Mouse (Mus musculus) embryonic facial prominence, embryonic 15.5 days (tissue): ENCODE measurements at regions not wholly inside any gene's neighbourhood (a gene's known extent, or its start where the extent isn't known, plus 50 kb on each side); places are given as distances from the start of the nearest gene placed in this dataset.
"Not testable (repeated sequence)": the region's sequence is repeated elsewhere in the genome, so short reads cannot be mapped to it uniquely, and the experiment has no call there.

Experiments used
- ATAC-seq: fragments of 200-750 bp; cut with Nextera tagmentation; 2 replicates; pipeline ENCODE4 v1.8.0; 2017; ENCODE audit warnings: low read depth, moderate TSS enrichment; ENCODE audit not compliant: insufficient number of reproducible peaks, low FRiP score, low TSS enrichment
- H3K27ac ChIP-seq: fragments of 300-500 bp; sonication (generic); replicated peaks from 2 replicates; pipeline ENCODE4 v1.5.1; 2015; ENCODE audit warnings: mild to moderate bottlenecking, inconsistent platforms
- H3K27me3 ChIP-seq: fragments of 300-500 bp; sonication (generic); 2 replicates; pipeline ENCODE4 v1.6.1; 2015; ENCODE audit warnings: inconsistent platforms
- H3K36me3 ChIP-seq: fragments of 300-500 bp; sonication (generic); 2 replicates; pipeline ENCODE4 v1.6.1; 2015; ENCODE audit warnings: mild to moderate bottlenecking, inconsistent platforms
- H3K4me1 ChIP-seq: fragments of 300-500 bp; sonication (generic); 2 replicates; pipeline ENCODE4 v1.6.1; 2015; ENCODE audit warnings: inconsistent platforms
- H3K4me2 ChIP-seq: fragments of 300-500 bp; sonication (generic); replicated peaks from 2 replicates; pipeline ENCODE4 v1.6.1; 2015; ENCODE audit warnings: mild to moderate bottlenecking, inconsistent platforms
- H3K4me3 ChIP-seq: fragments of 300-500 bp; sonication (generic); replicated peaks from 2 replicates; pipeline ENCODE4 v1.5.1; 2015; ENCODE audit warnings: mild to moderate bottlenecking, inconsistent platforms
- H3K9ac ChIP-seq: fragments of 300-500 bp; sonication (generic); 2 replicates; pipeline ENCODE4 v1.6.1; 2015; ENCODE audit warnings: inconsistent platforms
- H3K9me3 ChIP-seq: fragments of 300-500 bp; sonication (generic); replicated peaks from 2 replicates; pipeline ENCODE4 v1.6.1; 2016; ENCODE audit warnings: inconsistent platforms
- WGBS: fragments of 180-500 bp; shearing (Covaris S2); methylation state at CpG from one replicate; pipeline ENCODE4 v1.1.7; 2015; 5-methylcytosine and 5-hydroxymethylcytosine counted together

DNA sequence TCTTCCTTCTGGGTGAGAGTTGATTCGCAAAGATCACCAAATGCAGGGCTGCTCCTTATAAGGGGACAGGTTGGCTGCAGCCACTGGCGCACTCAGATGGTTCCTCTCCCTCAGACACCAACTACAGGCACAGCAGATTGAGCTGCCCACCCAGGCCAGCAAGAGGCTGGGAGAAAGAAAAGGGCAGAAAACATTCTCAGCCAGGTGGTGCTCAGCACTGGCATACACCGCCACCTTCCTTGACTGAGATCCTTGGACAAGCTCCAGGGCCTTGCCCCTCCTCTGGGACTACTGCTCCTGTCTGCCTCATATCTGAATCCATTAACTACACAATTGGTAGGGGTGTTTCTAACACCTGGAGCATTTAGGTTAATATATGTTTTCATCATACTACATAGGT, 110.4 kb upstream of the Pou3f3 start:
- WGBS = 95% methylated on average over 3 of the region's 3 CpGs
- Histone ChIP-seq H3K4me1 (no peaks in the 10 kb centered on the region), H3K27ac (no peak overlapping the region), H3K27me3 (no peaks in the 10 kb centered on the region), H3K36me3 (no peaks in the 10 kb centered on the region), H3K4me2 (no peak overlapping the region), H3K9ac (no peak overlapping the region), H3K9me3 (no peaks in the 10 kb centered on the region), H3K4me3 (no peak overlapping the region)
- ATAC-seq = no peak

DNA sequence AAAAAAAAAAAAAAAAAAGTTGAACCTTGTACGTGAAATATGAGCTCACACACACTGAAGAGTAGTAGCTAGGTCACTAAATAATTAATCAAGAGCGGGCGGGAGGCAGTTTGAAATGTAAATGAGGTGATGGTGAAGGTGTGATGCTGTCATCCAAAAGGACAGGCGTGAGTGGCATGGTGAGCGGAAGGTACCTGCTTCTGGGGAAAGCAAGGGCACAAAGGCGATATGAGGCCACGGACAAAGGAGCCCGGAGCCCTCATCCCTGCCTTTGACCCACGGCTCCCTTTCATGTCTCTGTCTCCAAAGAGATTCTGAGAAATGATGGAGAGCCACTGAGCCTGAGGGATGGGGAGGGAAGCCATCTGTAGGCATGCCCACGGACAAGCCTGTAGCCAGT, 107.1 kb upstream of the Pou3f3 start:
- no peak for ATAC-seq
- no peaks in the 10 kb centered on the region for H3K4me1 ChIP-seq
- no peaks in the 10 kb centered on the region for H3K27me3 ChIP-seq
- no peak overlapping the region for H3K9ac ChIP-seq
- H3K9me3 ChIP-seq = no peaks in the 10 kb centered on the region
- no peak overlapping the region for H3K4me2 ChIP-seq
- H3K4me3 ChIP-seq = no peak overlapping the region
- no peaks in the 10 kb centered on the region for H3K36me3 ChIP-seq
- H3K27ac ChIP-seq = no peak overlapping the region
- 58% methylated on average over 10 of the region's 10 CpGs for WGBS

DNA sequence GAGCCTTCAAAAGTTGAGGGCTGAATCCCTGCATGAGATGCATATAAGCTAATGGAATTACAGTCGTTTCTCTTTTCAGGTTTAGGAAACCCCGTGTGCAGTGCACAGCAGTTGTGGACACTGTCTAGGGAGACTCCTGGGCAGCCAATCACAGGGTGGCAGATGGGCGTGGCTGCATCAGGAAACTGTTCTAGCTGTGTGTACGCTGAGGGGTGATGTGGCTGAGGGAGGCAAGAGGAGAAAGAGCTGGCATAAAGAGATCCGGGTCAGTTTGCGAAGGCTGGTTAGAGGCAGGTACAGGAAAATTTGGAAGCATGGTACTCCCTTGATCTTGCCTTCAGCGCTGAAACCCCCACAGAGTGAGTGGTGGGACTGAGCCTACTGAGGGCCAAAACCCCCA, 106.1 kb upstream of the Pou3f3 start:
- Histone ChIP-seq H3K27ac (no peak overlapping the region), H3K36me3 (no peaks in the 10 kb centered on the region), H3K9me3 (no peaks in the 10 kb centered on the region), H3K27me3 (no peaks in the 10 kb centered on the region), H3K9ac (no peak overlapping the region), H3K4me1 (no peaks in the 10 kb centered on the region), H3K4me3 (no peak overlapping the region), H3K4me2 (no peak overlapping the region)
- ATAC-seq = no peak
- 51% methylated on average over 7 of the region's 7 CpGs for WGBS

DNA sequence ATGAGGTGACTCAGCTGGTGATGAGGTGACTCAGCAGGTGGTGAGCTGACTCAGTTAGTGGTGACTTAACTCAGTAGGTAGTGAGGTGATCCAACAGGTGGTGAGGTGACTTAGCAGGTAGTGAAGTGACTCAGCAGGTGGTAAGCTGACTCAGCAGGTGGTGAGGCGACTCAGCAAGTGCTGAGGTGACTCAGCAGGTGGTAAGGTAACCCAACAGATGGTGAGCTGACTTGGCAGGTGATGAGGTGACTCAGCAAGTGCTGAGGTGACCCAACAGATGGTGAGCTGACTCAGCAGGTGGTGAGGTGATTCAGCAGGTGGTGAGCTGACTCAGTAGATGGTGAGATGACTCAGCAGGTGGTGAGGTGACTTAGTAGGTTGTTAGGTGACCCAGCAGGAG, 103.7 kb upstream of the Pou3f3 start:
- ATAC-seq = no peak
- Histone ChIP-seq H3K27me3 (no peaks in the 10 kb centered on the region), H3K4me2 (no peak overlapping the region), H3K4me3 (no peak overlapping the region), H3K27ac (no peak overlapping the region), H3K4me1 (no peaks in the 10 kb centered on the region), H3K9me3 (no peaks in the 10 kb centered on the region), H3K9ac (no peak overlapping the region), H3K36me3 (no peaks in the 10 kb centered on the region)
- 70% methylated on average over 1 of the region's 1 CpGs for WGBS

DNA sequence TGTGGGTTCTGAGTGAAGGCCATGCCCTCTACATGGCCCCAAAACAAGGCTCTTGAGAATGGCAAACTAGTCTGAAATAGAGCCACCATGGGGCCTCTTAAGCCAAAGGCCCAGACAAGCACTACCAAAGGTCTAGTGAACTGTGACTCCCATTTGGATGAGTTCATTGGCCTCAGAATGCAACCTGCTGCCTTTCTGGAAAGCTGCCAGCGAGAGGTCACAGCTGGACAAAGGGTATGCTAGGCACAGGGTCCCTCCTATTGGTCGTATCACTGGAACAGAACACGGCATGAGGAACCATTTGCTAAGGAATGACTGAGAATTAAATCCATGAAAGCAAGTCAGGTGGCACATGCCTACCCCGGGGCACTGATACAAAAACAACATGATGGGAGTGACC, 98.5 kb upstream of the Pou3f3 start:
- Histone ChIP-seq H3K9me3 (no peaks in the 10 kb centered on the region), H3K4me1 (no peaks in the 10 kb centered on the region), H3K27ac (no peak overlapping the region), H3K9ac (no peak overlapping the region), H3K27me3 (no peaks in the 10 kb centered on the region), H3K4me3 (no peak overlapping the region), H3K36me3 (no peaks in the 10 kb centered on the region), H3K4me2 (no peak overlapping the region)
- ATAC-seq = no peak
- 78% methylated on average over 4 of the region's 4 CpGs for WGBS

DNA sequence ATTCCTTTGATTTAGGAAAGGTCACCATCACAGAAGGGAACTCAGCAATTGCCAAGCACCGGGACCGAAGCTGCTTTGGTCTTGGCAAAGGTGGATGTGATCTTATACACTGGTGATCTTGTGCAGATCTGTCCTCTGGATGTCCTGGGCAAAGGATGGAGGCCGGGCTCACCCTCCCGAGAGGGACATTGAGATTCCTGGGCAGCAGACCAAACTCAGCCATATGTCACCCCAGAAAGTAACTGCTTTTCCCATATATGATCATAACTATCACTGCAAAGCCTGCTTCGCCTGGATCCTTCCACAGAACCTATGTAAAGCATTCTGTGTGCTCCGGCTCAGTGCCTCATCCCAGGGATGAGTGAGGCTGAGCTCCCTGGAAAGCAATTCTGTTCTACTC, 96.3 kb upstream of the Pou3f3 start:
- Histone ChIP-seq H3K9me3 (no peaks in the 10 kb centered on the region), H3K4me1 (no peaks in the 10 kb centered on the region), H3K36me3 (no peaks in the 10 kb centered on the region), H3K9ac (no peak overlapping the region), H3K4me2 (no peak overlapping the region), H3K27ac (no peak overlapping the region), H3K4me3 (no peak overlapping the region), H3K27me3 (no peaks in the 10 kb centered on the region)
- WGBS = 82% methylated on average over 6 of the region's 6 CpGs
- no peak for ATAC-seq

DNA sequence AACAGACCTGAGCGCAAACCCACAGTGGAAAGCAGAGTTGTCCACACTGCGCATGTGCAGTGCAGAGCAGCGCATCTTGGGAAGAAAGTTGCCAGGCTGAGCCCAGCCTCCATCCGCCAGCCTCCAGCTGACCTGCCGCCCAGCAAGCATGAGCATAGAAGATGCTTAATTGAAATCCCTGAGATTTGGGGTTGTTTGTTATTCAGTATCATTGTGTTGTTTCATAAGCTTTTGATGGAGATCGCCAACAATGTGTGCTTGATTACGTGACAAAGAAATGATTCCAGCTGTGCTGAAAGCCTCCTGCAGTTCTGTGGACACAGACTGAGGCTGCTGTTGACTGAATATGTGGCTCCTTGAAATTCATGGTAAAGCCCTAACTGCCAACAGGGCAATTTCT, 89.3 kb upstream of the Pou3f3 start:
- Histone ChIP-seq H3K4me3 (no peak overlapping the region), H3K9ac (no peak overlapping the region), H3K9me3 (no peaks in the 10 kb centered on the region), H3K27ac (no peak overlapping the region), H3K36me3 (no peaks in the 10 kb centered on the region), H3K4me2 (no peak overlapping the region), H3K4me1 (no peaks in the 10 kb centered on the region), H3K27me3 (no peaks in the 10 kb centered on the region)
- 73% methylated on average over 7 of the region's 7 CpGs for WGBS
- no peak for ATAC-seq

DNA sequence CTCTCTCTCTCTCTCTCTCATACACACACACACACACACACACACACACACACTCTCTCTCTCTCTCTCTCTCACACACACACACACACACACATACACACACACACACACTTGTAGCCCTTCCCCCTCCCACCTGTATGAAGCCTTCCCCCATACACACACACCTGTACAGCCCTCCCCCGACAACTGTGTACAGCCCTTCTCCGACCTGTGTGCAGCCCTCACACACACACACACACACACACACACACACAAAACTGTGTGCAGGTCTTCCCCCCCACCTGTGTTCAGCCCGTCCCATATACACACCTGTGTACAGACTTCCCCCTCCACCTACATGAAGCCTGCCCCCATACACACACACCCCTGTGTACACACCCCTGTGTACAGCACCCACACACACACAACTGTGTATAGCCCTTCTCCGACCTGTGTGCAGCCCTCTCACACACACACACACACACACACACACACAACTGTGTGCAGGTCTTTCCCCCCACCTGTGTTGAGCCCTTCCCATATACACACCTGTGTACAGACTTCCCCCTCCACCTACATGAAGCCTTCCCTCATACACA, 88.0 kb upstream of the Pou3f3 start:
- not testable (repeated sequence) for H3K27ac ChIP-seq, H3K36me3 ChIP-seq, H3K4me2 ChIP-seq, H3K4me3 ChIP-seq, H3K27me3 ChIP-seq, H3K9me3 ChIP-seq, H3K4me1 ChIP-seq, H3K9ac ChIP-seq
- 88% methylated on average over 4 of the region's 4 CpGs for WGBS
- peak; percentile 39; the same call in 1 of the 2 replicates for ATAC-seq

DNA sequence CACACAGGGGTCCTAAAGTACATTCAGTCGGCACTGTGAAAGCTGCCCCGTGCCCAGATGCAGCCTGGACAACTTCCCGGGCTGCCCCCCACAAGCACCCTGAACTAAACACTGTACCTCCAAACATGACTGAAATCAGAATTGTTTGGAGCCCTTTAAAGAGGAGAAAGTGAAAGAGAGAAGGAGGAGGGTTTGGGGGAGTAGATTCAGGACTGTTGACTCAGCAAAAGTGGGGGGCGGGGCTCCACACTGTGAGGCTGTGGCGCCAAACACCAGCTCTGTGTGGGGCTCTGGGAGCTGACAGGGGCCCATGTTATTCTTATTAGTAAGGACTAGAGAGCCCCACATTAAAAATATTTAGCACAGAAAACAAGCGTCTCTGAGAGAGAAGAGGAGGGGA, 71.8 kb upstream of the Pou3f3 start:
- no peak for ATAC-seq
- 60% methylated on average over 6 of the region's 6 CpGs for WGBS
- H3K4me2 ChIP-seq = no peak overlapping the region
- no peak overlapping the region for H3K4me3 ChIP-seq
- no peaks in the 10 kb centered on the region for H3K9me3 ChIP-seq
- H3K9ac ChIP-seq = no peak overlapping the region
- H3K4me1 ChIP-seq = peaks cover 7% of the 10 kb centered on the region; the same call in 1 of the 2 replicates
- no peak overlapping the region for H3K27ac ChIP-seq
- H3K36me3 ChIP-seq = no peaks in the 10 kb centered on the region
- H3K27me3 ChIP-seq = no peaks in the 10 kb centered on the region

DNA sequence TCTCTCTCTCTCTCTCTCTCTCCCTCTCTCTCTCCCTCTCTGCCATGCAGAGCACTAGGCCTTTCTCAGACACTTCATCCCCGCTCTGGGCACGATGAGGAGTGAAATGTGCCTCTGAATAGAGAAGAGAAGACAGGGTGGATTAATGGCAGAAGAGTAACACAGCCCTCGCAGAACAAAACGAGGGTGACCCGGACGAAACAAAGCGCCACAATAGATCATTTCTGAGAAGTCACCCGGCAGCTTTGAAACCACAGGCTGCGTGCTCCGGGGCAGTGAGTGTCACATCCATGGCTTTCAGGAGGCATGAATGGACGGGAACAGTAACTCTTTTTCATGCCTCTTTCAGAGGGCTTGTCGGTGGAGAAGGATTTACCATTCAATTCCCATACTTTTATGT, 66.8 kb upstream of the Pou3f3 start:
- no peak overlapping the region for H3K4me3 ChIP-seq
- H3K9me3 ChIP-seq = no peaks in the 10 kb centered on the region
- no peaks in the 10 kb centered on the region for H3K27me3 ChIP-seq
- no peak overlapping the region for H3K4me2 ChIP-seq
- H3K9ac ChIP-seq = no peak overlapping the region
- H3K4me1 ChIP-seq = peaks cover 18% of the 10 kb centered on the region
- WGBS = 39% methylated on average over 12 of the region's 12 CpGs
- no peak for ATAC-seq
- no peaks in the 10 kb centered on the region for H3K36me3 ChIP-seq
- no peak overlapping the region for H3K27ac ChIP-seq

DNA sequence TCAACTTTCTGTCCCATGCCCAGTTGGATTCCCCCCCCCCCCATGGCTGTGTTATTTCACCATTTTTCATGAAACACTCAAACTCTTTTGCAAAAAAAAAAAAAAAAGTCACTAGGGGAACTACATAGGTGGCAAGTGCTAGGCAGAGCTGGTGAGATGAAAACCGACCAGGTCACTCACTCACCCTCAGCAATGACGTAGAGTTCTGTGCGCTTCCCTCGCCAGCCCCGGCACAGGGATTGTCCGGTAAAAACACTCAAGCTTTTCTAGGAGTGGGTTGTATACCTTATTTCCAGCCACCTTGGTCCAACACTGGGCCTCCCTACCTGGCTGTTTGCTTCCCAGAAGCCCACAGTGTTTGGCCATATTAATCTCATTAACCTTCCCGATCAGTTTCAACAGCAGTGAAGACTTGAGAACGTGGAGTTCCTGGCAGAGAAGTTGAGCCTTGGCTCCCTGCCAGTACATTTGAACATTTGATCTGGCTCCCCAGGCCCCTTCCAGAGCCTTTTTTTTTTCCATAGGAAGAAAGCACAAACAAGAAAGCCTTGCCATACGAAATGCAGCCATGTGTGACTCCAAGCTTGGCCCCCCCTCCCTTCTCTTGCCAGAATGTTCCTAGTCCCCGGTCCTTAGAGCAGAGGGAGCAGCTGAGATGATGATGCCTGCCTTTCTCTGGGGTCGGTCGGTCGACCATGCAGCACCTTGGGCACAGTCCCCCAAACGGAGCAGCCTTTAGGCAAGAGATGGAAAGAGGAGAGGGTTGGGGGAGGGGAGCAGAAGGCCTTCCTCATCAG, 65.9 kb upstream of the Pou3f3 start:
- H3K27ac ChIP-seq = no peak overlapping the region
- H3K4me3 ChIP-seq = no peak overlapping the region
- H3K36me3 ChIP-seq = no peaks in the 10 kb centered on the region
- WGBS = 22% methylated on average over 14 of the region's 14 CpGs
- H3K9me3 ChIP-seq = no peaks in the 10 kb centered on the region
- peak; percentile 58 for ATAC-seq
- peak overlapping the region; percentile 13; the same call in 1 of the 2 replicates for H3K4me2 ChIP-seq
- H3K9ac ChIP-seq = no peak overlapping the region
- no peaks in the 10 kb centered on the region for H3K27me3 ChIP-seq
- H3K4me1 ChIP-seq = peaks cover 15% of the 10 kb centered on the region

DNA sequence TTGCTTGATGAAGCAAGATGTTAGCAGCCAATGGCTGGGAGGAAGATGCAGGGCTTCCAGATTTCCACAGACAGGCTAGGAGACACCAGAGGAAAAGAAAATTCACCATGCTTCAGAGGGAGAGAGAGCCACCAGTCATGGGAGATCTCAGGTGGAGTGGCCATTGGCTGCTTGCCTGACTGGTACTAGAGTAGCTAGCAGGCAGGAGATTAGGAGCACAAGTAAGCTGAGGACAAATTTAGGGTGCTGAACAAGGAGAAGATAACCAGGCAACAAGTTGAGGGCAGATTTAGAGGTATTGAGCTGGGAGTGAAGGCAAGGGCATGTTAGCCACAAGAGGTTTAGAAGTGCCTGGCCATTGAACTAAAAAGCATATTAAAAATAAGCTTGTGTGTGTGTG, 63.3 kb upstream of the Pou3f3 start:
- no peak for ATAC-seq
- no peaks in the 10 kb centered on the region for H3K36me3 ChIP-seq
- H3K4me1 ChIP-seq = peaks cover 12% of the 10 kb centered on the region

More for the DNA sequence above, 63.3 kb upstream of the Pou3f3 start:
- Histone ChIP-seq H3K27ac (no peak overlapping the region), H3K9ac (no peak overlapping the region), H3K9me3 (no peaks in the 10 kb centered on the region), H3K4me3 (no peak overlapping the region), H3K4me2 (no peak overlapping the region), H3K27me3 (no peaks in the 10 kb centered on the region)
